Mouse (Mus musculus): ENCODE measurements around the gene Mfsd12. TPM values are rescaled to one million over a fixed set of nuclear protein-coding genes. Genes with fewer than 3 reads are reported as not detected.

Gene Mfsd12
- total RNA-seq (2021): 10 to 100 TPM; 40.8 to 45.8 TPM
- long read RNA-seq, experiment 1, transcript Mfsd12-201 (10 exons, 3,971 nt): major isoform, 17 of 37 reads
- long read RNA-seq, experiment 1, partial matches to known transcripts: 3 of 37 reads
- long read RNA-seq, experiment 1, other reads (novel, unspliced or antisense): 17 of 37 reads
- long read RNA-seq, experiment 2, transcript Mfsd12-201 (10 exons, 3,971 nt): major isoform, 16 of 45 reads
- long read RNA-seq, experiment 2, partial matches to known transcripts: 4 of 45 reads
- long read RNA-seq, experiment 2, other reads (novel, unspliced or antisense): 25 of 45 reads

- peak; percentile 89 to 94 for DNase-seq (ENCODE audit: low spot score in 2 of 2)
Observed at GRCm38 (mm10) chr10:81356991-81357844, at the start of gene Mfsd12. Gene Mfsd12, plus strand, starts transcription at chr10:81357491.

DNA sequence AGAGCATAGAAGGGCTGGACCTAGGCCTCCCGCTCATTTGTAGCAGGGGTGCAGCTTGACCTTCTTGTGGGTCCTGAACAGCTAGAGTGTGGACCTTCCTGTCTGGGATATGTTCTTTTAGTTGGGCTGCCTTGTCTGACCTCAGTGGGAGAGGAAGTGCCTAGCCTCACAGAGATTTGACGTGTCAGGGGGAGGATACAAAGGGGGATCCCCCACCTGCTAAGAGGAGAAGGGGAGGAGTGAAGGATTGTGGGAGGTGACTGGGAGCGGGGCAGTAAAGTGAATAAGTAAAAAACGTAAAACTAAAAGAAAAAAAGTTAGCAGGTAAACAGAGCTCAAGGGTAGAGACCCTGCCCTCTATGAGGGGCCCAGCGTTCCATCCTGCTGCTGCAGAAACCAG, 47.7 kb upstream of the Mfsd12 start:
- no peak for DNase-seq (ENCODE audit: low spot score in 2 of 2)

- DNase-seq (ENCODE audit: low spot score in 2 of 2): no peak
Observed at GRCm38 (mm10) chr10:81313581-81313980, 43.7 kb upstream of the Mfsd12 start.

- no peak for DNase-seq (ENCODE audit: low spot score in 2 of 2)
Observed at GRCm38 (mm10) chr10:81314201-81314600, 43.1 kb upstream of the Mfsd12 start.

DNA sequence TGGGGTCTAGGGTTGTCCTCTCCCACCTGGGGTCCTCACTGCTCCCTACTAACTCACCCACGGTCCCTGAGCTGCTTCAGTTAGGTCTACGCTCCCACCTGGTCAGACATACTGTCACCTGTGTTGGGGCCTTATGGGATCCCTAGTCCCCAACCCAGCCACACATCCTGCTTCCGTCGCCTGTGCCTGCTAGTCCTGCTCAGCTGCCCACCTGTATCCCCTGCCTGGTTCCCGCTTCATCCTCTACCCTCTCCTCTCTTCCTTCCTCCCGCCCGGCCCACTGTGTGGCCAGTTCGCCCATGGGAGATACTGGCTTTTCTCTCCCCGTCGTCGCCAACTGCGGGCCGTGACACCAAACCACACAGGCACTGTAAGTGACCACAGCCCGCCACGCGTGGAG, 41.7 kb upstream of the Mfsd12 start:
- no peak for DNase-seq (ENCODE audit: low spot score in 2 of 2)

DNA sequence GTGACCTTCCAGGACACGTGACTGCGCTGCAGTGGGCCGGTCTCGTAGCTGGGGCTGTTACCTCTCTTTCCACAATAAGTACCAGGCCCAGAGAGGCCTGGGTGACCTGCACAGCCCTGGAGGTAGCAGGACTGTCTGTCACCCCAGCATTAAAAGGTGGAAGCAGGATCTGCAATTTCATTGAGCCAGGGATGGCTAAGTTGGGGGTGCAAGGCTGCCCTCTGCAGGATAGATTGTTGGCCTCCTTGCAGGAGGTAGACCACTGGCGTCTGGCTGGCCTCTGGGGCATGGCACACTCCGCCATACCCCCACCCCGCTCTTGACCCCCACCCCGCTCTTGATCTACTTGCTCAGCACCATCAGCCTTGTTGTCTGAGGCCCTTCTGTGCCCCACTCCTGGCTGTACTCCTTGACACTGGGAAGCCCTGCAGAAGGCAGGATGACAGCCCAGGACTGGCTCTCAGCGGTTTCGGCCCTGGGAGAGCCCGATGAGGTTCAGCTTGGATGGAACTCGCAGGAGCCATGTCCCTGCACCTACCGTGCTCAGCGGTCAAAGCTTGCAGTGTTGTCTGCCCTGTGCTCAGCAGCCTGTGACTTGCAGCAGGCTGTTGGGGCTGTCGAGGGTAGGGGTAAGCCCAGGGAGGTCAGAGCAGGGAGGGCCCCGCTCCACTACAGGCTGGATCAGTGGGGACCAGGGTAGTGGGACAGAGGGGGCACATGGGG, 40.8 kb upstream of the Mfsd12 start:
- no peak for DNase-seq (ENCODE audit: low spot score in 2 of 2)

- no peak for DNase-seq (ENCODE audit: low spot score in 2 of 2)
Observed at GRCm38 (mm10) chr10:81317273-81317672, 40.0 kb upstream of the Mfsd12 start.

- no peak for DNase-seq (ENCODE audit: low spot score in 2 of 2)
Observed at GRCm38 (mm10) chr10:81318589-81319329, 38.5 kb upstream of the Mfsd12 start.

GRCm38 (mm10) chr10:81319330-81319699, 38.0 kb upstream of the Mfsd12 start:
- DNase-seq (ENCODE audit: low spot score in 2 of 2): no peak

DNA sequence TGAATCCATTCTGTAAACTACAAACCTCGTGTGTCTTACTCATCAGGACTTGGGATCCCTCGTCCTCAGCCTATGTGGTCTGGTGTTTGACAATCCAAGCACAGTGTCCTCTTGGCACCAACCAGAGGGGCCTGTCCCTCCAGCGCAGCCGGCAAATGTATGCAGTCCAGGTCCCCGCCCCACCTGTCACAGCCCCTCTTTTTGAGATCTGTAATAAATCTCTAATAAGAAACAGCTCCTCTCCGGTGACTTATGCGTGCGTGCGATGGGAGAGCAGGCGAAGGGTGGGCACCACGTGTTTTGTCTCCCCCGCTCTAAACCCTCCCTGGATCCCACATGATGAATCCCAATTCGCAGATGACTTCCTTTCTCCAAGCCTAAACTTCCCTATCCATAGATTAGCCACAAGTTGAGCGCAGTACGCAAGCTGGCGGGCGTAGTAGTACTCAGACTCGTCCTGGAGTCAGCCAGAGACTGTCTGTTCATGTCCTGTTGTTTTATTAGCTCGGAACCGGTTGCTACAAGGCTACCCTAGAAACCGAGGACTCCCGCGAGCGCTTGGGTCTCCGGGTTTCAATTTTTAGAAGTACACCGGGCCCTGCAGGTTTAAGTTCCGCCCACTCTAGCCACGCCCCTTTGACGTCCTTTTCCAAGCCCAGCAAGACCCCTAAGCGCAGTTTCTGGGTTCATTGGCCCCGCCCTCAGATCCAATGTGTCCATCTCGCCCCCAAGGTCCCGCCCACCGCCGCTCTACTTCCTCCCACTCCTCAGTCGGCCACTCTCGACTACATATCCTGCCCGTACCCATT, 37.3 kb upstream of the Mfsd12 start:
- no peak for DNase-seq (ENCODE audit: low spot score in 2 of 2)

DNA sequence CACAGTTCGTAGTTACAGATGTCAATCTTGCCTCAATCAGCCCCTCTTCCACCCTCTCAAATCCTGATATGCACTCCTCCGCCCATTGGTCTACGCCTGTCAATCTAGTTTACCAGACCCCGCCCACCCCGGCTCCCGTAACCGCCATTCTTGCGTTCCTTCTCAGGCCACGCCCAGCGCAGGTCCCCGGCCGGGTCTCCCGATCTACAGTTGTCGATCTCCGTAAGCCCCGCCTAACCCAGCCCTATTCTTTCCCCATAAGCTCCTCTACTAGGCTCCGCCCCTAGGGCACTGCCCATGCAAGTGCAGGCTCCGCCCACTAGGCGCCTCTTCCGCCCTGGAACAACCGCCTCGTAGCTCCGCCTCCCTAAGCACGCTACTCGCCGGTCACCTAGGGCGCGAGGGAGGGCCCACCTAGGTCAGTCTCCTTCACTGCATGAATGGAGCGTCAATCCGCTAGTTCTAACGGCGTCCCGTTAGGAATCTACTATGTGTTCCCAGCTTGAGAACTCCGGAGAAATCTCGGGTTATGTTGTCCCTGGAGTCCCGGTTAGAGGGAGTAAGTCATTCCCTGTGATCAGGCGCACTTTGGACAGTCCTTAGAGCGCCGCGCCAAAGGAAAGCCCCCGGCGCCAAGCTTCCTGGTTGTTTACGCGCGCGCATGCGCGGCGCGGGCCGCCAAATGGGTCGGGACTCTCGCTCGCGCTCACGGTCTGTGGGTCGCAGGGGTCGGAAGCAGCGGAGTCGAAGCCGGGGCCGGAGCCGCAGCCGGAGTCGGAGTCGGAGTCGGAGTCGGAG, 36.5 kb upstream of the Mfsd12 start, which contains the start of gene Cactin:
TSS of gene Cactin (plus strand) at position 554 of the 798 bp plus-strand sequence.
- peak; percentile 99 to 100 for DNase-seq (ENCODE audit: low spot score in 2 of 2)

DNA sequence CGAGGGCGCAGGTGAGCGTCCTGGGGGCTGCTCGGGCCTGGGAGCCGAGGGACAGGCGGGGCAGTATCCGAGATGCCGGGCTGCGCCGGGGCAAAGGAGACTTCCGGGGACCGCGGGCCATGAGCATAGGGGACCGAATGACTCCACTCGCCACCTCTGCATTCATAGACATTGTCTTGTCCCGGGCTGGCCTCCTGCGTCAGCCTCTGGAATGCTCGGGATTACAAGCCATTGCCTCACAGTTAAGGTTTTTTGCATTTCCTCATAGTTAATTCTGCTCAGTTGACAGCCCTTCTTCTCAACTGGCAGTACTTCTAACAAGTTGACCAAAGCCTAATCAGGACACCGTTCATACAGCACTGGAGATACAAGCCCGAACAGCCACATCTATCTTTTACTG, 35.9 kb upstream of the Mfsd12 start:
- no peak for DNase-seq (ENCODE audit: low spot score in 2 of 2)

DNA sequence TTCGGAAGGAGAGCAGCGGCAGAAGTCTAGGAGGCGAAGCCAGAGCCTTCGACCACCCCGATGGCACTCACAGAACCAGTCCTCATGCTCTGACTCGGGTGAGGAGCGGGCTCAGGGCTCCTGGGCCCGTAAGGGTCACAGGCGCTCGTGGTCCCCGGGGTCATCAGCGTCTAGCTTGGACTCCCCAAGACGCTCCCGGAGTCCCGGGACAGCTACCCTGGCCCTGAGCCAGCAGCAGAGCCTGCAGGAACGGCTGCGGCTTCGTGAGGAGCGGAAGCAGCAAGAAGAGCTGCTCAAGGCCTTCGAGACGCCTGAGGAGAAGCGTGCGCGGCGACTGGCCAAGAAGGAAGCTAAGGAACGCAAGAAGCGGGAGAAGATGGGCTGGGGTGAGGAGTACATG, 34.8 kb upstream of the Mfsd12 start:
- no peak for DNase-seq (ENCODE audit: low spot score in 2 of 2)

DNA sequence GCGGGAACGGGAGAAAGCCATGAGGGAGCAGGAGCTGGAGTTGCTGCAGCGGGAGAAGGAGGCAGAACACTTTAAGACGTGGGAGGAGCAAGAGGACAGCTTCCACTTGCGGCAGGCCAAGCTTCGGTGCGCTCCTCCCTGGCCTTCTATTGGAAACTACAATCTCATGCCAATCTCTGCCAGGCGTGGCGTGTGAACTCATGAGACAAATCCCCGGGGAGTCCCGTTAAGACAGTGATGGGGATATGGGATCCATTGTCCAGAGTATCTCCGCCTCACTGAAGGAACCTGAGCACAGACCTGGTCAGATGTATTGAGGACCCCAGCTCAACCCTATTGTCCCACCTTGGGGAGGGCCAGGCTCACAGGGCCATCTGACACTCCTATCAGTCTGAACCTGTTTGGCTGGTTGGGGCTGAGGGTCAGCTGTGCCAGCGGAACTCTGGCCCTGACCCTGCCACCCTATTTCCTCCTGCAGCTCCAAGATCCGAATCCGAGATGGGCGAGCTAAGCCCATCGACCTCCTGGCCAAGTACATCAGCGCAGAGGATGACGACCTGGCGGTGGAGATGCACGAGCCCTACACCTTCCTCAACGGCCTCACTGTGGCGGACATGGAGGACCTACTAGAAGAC, 34.0 kb upstream of the Mfsd12 start:
- no peak for DNase-seq (ENCODE audit: low spot score in 2 of 2)

DNA sequence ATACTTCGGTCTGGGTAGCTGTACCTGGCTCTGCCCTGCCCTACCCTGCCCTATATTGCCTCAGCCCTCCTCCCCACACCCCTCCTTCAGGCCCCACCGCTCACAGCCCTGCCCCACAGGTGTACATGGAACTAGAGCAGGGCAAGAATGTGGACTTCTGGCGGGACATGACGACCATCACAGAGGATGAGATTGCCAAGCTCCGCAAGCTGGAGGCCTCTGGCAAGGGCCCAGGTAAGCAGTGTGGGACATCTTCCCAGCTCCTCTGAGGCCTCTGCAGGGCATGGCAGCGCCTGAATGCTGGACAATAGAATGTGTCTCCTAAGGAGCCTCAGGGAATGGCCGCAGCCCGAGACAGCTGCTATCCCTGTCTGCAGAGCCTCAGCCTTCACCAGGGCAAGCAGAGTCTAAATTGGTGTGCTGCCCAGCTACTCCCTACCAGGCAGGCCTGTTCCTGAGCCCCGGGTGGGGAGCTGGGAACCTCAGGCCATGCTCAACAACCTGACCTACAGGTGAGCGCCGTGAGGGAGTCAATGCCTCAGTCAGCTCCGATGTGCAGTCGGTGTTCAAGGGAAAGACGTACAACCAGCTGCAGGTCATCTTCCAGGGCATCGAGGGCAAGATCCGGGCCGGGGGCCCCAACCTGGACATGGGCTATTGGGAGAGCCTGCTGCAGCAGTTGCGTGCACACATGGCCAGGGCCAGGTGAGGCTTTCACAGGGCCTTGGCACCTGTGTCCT, 33.3 kb upstream of the Mfsd12 start:
- DNase-seq (ENCODE audit: low spot score in 2 of 2): no peak

DNA sequence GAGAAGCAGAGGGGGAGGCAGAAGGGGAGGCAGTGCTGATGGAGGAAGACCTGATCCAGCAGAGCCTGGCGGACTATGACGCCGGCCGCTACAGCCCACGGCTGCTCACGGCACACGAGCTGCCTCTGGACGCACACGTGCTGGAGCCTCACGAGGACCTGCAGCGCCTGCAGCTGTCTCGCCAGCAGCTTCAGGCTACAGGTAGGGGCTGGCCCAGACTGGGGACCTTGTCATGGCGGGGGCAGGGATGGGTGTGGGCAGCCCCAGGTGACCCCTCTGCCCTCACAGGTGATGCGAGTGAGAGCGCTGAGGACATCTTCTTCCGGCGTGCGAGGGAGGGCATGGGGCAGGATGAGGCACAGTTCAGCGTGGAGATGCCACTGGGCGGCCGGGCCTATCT, 32.1 kb upstream of the Mfsd12 start:
- no peak for DNase-seq (ENCODE audit: low spot score in 2 of 2)

DNA sequence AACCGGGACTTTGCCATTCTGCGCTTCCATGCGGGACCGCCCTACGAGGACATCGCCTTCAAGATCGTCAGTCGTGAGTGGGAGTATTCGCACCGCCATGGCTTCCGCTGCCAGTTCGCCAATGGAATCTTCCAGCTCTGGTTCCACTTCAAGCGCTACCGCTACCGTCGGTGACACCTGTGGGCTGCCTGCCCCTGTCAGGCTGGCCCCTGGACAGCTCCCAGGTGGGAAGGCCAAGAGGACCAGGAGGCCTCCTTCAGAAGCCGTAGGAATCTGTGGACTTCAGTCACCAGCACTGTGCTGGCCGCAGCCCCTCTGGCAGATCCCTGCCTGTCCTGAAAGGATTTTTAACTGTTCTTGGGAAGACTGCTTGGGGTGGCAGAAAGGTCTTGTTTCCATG, 31.5 kb upstream of the Mfsd12 start:
- DNase-seq (ENCODE audit: low spot score in 2 of 2): no peak

DNA sequence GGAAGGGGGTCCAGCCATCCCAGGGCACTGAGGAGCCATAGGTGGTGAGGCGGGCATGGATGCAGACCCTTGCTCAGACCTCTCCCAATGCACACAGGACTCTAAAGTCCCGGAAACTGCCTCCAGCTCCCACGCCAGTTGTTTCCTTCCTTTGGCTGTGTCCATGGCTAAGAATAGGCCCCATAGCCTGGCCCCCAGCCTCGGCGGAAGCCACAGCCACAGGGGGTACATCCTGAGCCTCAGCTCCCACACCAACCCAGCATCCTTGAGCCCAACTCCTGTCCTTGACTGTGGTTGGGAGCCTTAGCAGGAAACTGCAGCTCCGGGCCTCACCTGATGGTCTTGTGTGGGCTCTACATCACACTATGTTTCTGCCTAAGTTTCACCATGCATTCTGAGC, 30.4 kb upstream of the Mfsd12 start:
- no peak for DNase-seq (ENCODE audit: low spot score in 2 of 2)
